Mouse (Mus musculus) brain, embryonic 14.5 days (tissue): ENCODE measurements around the gene Pou5f2.

Experiments
- CTCF ChIP-seq: fragments of 200-500 bp; IDR thresholded peaks from 2 replicates; pipeline ENCODE4 v1.5.1; 2012; ENCODE audit warnings: inconsistent platforms, mild to moderate bottlenecking, moderate library complexity, borderline replicate concordance; ENCODE audit not compliant: insufficient read depth, insufficient read length; ENCODE audit errors: extremely low read depth
- POLR2A ChIP-seq: fragments of 200-500 bp; IDR thresholded peaks from 2 replicates; pipeline ENCODE4 v1.6.1; 2012; ENCODE audit warnings: mild to moderate bottlenecking, inconsistent platforms, borderline replicate concordance; ENCODE audit not compliant: poor library complexity, insufficient read depth, insufficient read length, severe bottlenecking; ENCODE audit errors: extremely low read depth

GRCm38 (mm10) chr13:77977121-77977520 is 47.6 kb upstream of the Pou5f2 start:
- TF ChIP-seq CTCF (no peak), POLR2A (no peak)
